Mouse (Mus musculus) kidney, postnatal 4 days (tissue): ENCODE measurements around the gene Wipi1.

Source experiments
- DNase-seq, 2 experiments: peaks; one replicate each; pipeline ENCODE4 v3.0.0; 2021; ENCODE audit warnings: mixed read lengths in 2 of 2

The Wipi1 gene

GRCm38 (mm10) chr11:109535966-109536365 lies 75.8 kb downstream of the Wipi1 start:
- DNase-seq = no peak

GRCm38 (mm10) chr11:109530030-109530429 lies 81.7 kb downstream of the Wipi1 start:
- DNase-seq = no peak

- no peak for DNase-seq
Observed at GRCm38 (mm10) chr11:109525571-109525970, 86.2 kb downstream of the Wipi1 start.

GRCm38 (mm10) chr11:109524869-109525268 lies 86.9 kb downstream of the Wipi1 start:
- DNase-seq = no peak
